Mouse (Mus musculus) limb, embryonic 15.5 days (tissue): Measurements from ENCODE around the gene Vmn1r33. TPM values are rescaled to one million over a fixed set of nuclear protein-coding genes. Genes with fewer than 3 reads are reported as not detected.
"Not testable (repeated sequence)": the region's sequence is repeated elsewhere in the genome, so short reads cannot be mapped to it uniquely, and the experiment has no call there.

Experiments
- ATAC-seq: fragments of 200-750 bp; cut with Nextera tagmentation; 2 replicates; pipeline ENCODE4 v1.8.0; 2017; ENCODE audit warnings: low read depth, moderate TSS enrichment; ENCODE audit not compliant: insufficient number of reproducible peaks, low FRiP score, low TSS enrichment
- H3K27ac ChIP-seq: fragments of 300-500 bp; sonication (generic); 2 replicates; pipeline ENCODE4 v1.5.1; 2015; ENCODE audit warnings: moderate library complexity, mild to moderate bottlenecking, inconsistent platforms
- H3K27me3 ChIP-seq: fragments of 300-500 bp; sonication (generic); 2 replicates; pipeline ENCODE4 v1.6.1; 2015; ENCODE audit warnings: inconsistent platforms
- H3K36me3 ChIP-seq: fragments of 300-500 bp; sonication (generic); 2 replicates; pipeline ENCODE4 v1.6.1; 2015; ENCODE audit warnings: inconsistent platforms
- H3K4me1 ChIP-seq: fragments of 300-500 bp; sonication (generic); 2 replicates; pipeline ENCODE4 v1.6.1; 2015; ENCODE audit warnings: inconsistent platforms
- H3K4me2 ChIP-seq: fragments of 300-500 bp; sonication (generic); 2 replicates; pipeline ENCODE4 v1.6.1; 2015; ENCODE audit warnings: mild to moderate bottlenecking, inconsistent platforms
- H3K4me3 ChIP-seq: fragments of 300-500 bp; sonication (generic); 2 replicates; pipeline ENCODE4 v1.5.1; 2015; ENCODE audit warnings: mild to moderate bottlenecking, inconsistent platforms
- H3K9ac ChIP-seq: fragments of 300-500 bp; sonication (generic); 2 replicates; pipeline ENCODE4 v1.6.1; 2015; ENCODE audit warnings: inconsistent platforms
- H3K9me3 ChIP-seq: fragments of 300-500 bp; sonication (generic); 2 replicates; pipeline ENCODE4 v1.6.1; 2016; ENCODE audit warnings: inconsistent platforms
- WGBS: fragments of 180-500 bp; shearing (Covaris S2); methylation state at CpG from one replicate; pipeline ENCODE4 v1.1.7; 2015; 5-methylcytosine and 5-hydroxymethylcytosine counted together
- polyA plus RNA-seq: library from polyadenylated mRNA; unstranded; fragments of >200 nt; fragmentation: Nextera tagmentation; extraction: Ambion mirVana; gene quantifications from 2 replicates; pipeline ENCODE4 v1.2.1, GENCODE M21; 2015

Vmn1r33 gene
- polyA plus RNA-seq, result not detected in 2 replicates

DNA sequence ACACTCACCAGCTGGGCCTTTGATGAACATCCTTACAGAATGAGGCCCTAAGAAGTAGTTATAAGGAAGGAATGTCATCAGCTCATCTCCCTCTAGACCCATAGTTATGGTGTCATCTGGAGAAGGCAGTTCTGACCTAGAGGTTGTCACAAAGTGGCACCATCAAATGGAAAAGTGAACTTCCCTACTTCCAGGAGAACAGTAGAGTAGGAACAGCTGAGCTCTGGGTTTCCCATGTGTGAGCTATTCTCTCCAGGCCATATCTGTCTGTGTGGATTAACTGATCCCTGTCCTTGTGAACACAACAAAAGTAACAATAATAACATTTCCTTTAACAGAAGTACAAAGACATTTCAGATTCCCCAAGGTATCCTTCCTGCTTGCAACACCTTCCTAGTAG is at the start of gene Vmn1r33:
Gene Vmn1r33, minus strand, starts transcription at position 101 of the 400 bp plus-strand sequence.
- H3K36me3 ChIP-seq, H3K4me3 ChIP-seq, ATAC-seq, H3K4me2 ChIP-seq, H3K27ac ChIP-seq, H3K9me3 ChIP-seq, H3K9ac ChIP-seq, H3K27me3 ChIP-seq, H3K4me1 ChIP-seq: not testable (repeated sequence)

DNA sequence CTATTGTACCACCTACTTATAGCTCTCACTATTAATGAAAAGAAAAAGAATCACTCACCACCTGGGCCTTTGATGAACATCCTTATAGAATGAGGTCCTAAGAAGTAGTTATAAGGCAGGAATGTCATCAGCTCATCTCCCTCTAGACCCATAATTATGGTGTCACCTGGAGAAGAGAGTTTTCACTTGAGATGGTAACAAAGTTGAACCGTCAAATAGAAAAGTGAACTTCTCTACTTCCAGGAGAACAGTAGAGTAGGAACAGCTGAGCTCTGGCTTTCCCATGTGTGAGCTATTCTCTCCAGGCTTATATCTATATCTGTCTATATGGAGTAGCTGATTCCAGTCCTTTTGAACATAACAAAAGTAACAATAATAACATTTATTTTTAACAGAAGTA is 25.7 kb upstream of the Vmn1r33 start, which contains the start of gene Vmn1r34:
Gene Vmn1r34, minus strand, starts transcription at position 101 of the 400 bp plus-strand sequence.
- 67% methylated on average over 1 of the region's 1 CpGs for WGBS
- Histone ChIP-seq H3K9me3 (no peaks in the 10 kb centered on the region), H3K4me1 (no peaks in the 10 kb centered on the region), H3K27me3 (no peaks in the 10 kb centered on the region), H3K4me3 (no peak within 1 kb of the TSS), H3K36me3 (no peaks in the 10 kb centered on the region), H3K4me2 (no peak within 1 kb of the TSS), H3K27ac (no peak within 1 kb of the TSS), H3K9ac (no peak within 1 kb of the TSS)
- no peak for ATAC-seq

DNA sequence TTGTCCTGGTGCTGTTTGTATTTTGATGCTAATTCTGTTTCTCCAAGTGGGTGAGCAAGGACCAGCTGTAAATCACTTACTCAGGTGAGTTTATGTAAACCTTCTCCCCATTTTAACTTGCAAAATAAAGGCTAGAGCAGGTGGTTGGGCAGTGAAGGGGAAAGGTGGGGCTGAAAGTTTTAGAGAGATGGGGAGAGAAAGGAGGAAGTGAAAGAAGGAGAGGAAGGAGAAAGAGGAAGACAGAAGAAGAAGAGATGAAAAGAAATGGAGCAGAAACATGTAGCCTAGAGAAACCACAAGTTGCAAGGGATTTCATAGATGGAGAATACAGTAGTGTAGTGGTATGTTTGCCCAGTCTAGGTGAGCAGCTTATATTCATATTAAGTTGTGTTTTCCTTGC is 22.3 kb downstream of the Vmn1r33 start:
- Histone ChIP-seq H3K4me2 (no peak overlapping the region), H3K4me3 (no peak overlapping the region), H3K9ac (no peak overlapping the region), H3K4me1 (no peaks in the 10 kb centered on the region), H3K9me3 (no peaks in the 10 kb centered on the region), H3K27me3 (no peaks in the 10 kb centered on the region), H3K27ac (no peak overlapping the region), H3K36me3 (no peaks in the 10 kb centered on the region)
- no peak for ATAC-seq

Other genes with a start within 250 kb of the Vmn1r33 start
- gene Mad2l1, start 82.9 kb downstream of the Vmn1r33 start, polyA plus RNA-seq, result 65.7 and 68.7 TPM in 2 replicates
- not detected in 2 replicates for gene Vmn1r32, start 58.2 kb downstream of the Vmn1r33 start, polyA plus RNA-seq
- gene Vmn1r34, start 25.6 kb upstream of the Vmn1r33 start, polyA plus RNA-seq, result not detected in 2 replicates
- gene Vmn1r35, start 67.6 kb upstream of the Vmn1r33 start, polyA plus RNA-seq, result not detected in 2 replicates
- gene Vmn1r36, start 100.9 kb upstream of the Vmn1r33 start, polyA plus RNA-seq, result not detected in 2 replicates
- not detected in 2 replicates for gene Vmn1r37, start 111.1 kb upstream of the Vmn1r33 start, polyA plus RNA-seq
- gene Vmn1r38, start 164.3 kb upstream of the Vmn1r33 start, polyA plus RNA-seq, result not detected in 2 replicates
- gene Vmn1r39, start 192.3 kb upstream of the Vmn1r33 start, polyA plus RNA-seq, result not detected in 2 replicates